Mouse (Mus musculus) heart, adult 2 months (tissue): ENCODE results near the gene Junb.

Experiments used
- CTCF ChIP-seq: fragments of 200-600 bp; IDR thresholded peaks from 2 replicates; pipeline ENCODE4 v1.8.1; 2022; ENCODE audit warnings: antibody characterized with exemption, mild to moderate bottlenecking, moderate library complexity
- EP300 ChIP-seq: fragments of 200-500 bp; IDR thresholded peaks from 2 replicates; pipeline ENCODE4 v1.6.1; 2011; ENCODE audit warnings: low read depth, low read length, control low read depth; ENCODE audit not compliant: insufficient read depth

DNA sequence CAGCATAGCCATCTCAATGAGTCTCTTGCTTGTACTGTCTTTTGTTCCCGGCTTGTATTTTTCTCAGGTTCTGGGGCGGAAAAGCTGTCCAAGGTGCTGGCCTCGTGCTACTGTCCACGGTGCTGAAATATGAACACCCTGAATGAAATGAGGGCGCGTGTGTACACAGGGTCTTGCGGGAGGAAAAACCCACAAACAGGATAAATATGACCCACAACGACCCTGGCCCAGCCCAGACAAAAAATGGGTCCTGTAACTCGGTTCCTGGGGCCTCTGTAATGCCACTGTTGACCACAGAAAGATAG is 31.3 kb downstream of the Junb start:
- TF ChIP-seq CTCF (0 out of 2 replicates have a peak, but pooled peaks have one; percentile 0), EP300 (0 out of 2 replicates have a peak, but pooled peaks have one; percentile 33)
